Mouse (Mus musculus): ENCODE data around the gene Tmod1. TPM values are rescaled to one million over a fixed set of nuclear protein-coding genes. Genes with fewer than 3 reads are reported as not detected.

The Tmod1 gene
- polyA plus RNA-seq, 1 experiment = 0.67 TPM

- 59% methylated on average over 9 of the region's 9 CpGs for WGBS
- Histone ChIP-seq H3K27me3 (ENCODE audit: control insufficient read depth, insufficient read depth, low read length) (no peaks in the 10 kb centered on the region), H3K4me1 (ENCODE audit: control insufficient read depth, insufficient read depth, insufficient read length, low read length) (no peaks in the 10 kb centered on the region), H3K27ac (ENCODE audit: insufficient read depth, low read depth, low read length) (no peak overlapping the region), H3K36me3 (ENCODE audit: control insufficient read depth, insufficient read depth, low read length) (no peaks in the 10 kb centered on the region), H3K4me3 (ENCODE audit: low read depth, low read length) (no peak overlapping the region)
- no peak for TF ChIP-seq CTCF (IDR thresholded peaks at IDR 0.05; ENCODE audit: extremely low read depth, insufficient read length, insufficient replicate concordance, low read depth, low read length)
- no peak for TF ChIP-seq POLR2A (IDR thresholded peaks at IDR 0.05; ENCODE audit: low read depth, low read length)
Measured at GRCm38 (mm10) chr4:46099132-46099531, 60.4 kb downstream of the Tmod1 start.

- TF ChIP-seq POLR2A (IDR thresholded peaks at IDR 0.05; ENCODE audit: low read depth, low read length) (no peak), CTCF (IDR thresholded peaks at IDR 0.05; ENCODE audit: extremely low read depth, insufficient read length, insufficient replicate concordance, low read depth, low read length) (no peak)
- no peaks in the 10 kb centered on the region for H3K4me1 ChIP-seq (ENCODE audit: control insufficient read depth, insufficient read depth, insufficient read length, low read length)
- no peak overlapping the region for H3K27ac ChIP-seq (ENCODE audit: insufficient read depth, low read depth, low read length)
- H3K36me3 ChIP-seq (ENCODE audit: control insufficient read depth, insufficient read depth, low read length) = no peaks in the 10 kb centered on the region
- H3K4me3 ChIP-seq (ENCODE audit: low read depth, low read length) = no peak overlapping the region
- 29% methylated on average over 7 of the region's 7 CpGs for WGBS
- H3K27me3 ChIP-seq (ENCODE audit: control insufficient read depth, insufficient read depth, low read length) = no peaks in the 10 kb centered on the region
Measured at GRCm38 (mm10) chr4:46100539-46100938, 61.8 kb downstream of the Tmod1 start.

GRCm38 (mm10) chr4:46101211-46101711 is 62.5 kb downstream of the Tmod1 start:
- no peaks in the 10 kb centered on the region for H3K36me3 ChIP-seq (ENCODE audit: control insufficient read depth, insufficient read depth, low read length)
- no peak overlapping the region for H3K27ac ChIP-seq (ENCODE audit: insufficient read depth, low read depth, low read length)
- TF ChIP-seq POLR2A (IDR thresholded peaks at IDR 0.05; ENCODE audit: low read depth, low read length) (no peak), CTCF (IDR thresholded peaks at IDR 0.05; ENCODE audit: extremely low read depth, insufficient read length, insufficient replicate concordance, low read depth, low read length) (no peak)
- H3K27me3 ChIP-seq (ENCODE audit: control insufficient read depth, insufficient read depth, low read length) = no peaks in the 10 kb centered on the region
- 27% methylated on average over 14 of the region's 14 CpGs for whole genome bisulfite sequencing
- no peaks in the 10 kb centered on the region for H3K4me1 ChIP-seq (ENCODE audit: control insufficient read depth, insufficient read depth, insufficient read length, low read length)
- H3K4me3 ChIP-seq (ENCODE audit: low read depth, low read length) = no peak overlapping the region

- H3K27ac ChIP-seq (ENCODE audit: insufficient read depth, low read depth, low read length) = no peak overlapping the region
- 91% methylated on average over 10 of the region's 10 CpGs for WGBS
- TF ChIP-seq POLR2A (IDR thresholded peaks at IDR 0.05; ENCODE audit: low read depth, low read length) = no peak
- no peak for TF ChIP-seq CTCF (IDR thresholded peaks at IDR 0.05; ENCODE audit: extremely low read depth, insufficient read length, insufficient replicate concordance, low read depth, low read length)
- no peaks in the 10 kb centered on the region for H3K27me3 ChIP-seq (ENCODE audit: control insufficient read depth, insufficient read depth, low read length)
- no peak overlapping the region for H3K4me3 ChIP-seq (ENCODE audit: low read depth, low read length)
- no peaks in the 10 kb centered on the region for H3K36me3 ChIP-seq (ENCODE audit: control insufficient read depth, insufficient read depth, low read length)
- H3K4me1 ChIP-seq (ENCODE audit: control insufficient read depth, insufficient read depth, insufficient read length, low read length) = no peaks in the 10 kb centered on the region
Measured at GRCm38 (mm10) chr4:46102078-46102769, 63.5 kb downstream of the Tmod1 start.

- H3K4me3 ChIP-seq (ENCODE audit: low read depth, low read length) = no peak overlapping the region
- H3K27ac ChIP-seq (ENCODE audit: insufficient read depth, low read depth, low read length) = no peak overlapping the region
- peaks cover 6% of the 10 kb centered on the region for H3K36me3 ChIP-seq (ENCODE audit: control insufficient read depth, insufficient read depth, low read length)
- no peaks in the 10 kb centered on the region for H3K4me1 ChIP-seq (ENCODE audit: control insufficient read depth, insufficient read depth, insufficient read length, low read length)
- WGBS = 88% methylated on average over 8 of the region's 8 CpGs
- TF ChIP-seq CTCF (IDR thresholded peaks at IDR 0.05; ENCODE audit: extremely low read depth, insufficient read length, insufficient replicate concordance, low read depth, low read length) (no peak), POLR2A (IDR thresholded peaks at IDR 0.05; ENCODE audit: low read depth, low read length) (no peak)
- H3K27me3 ChIP-seq (ENCODE audit: control insufficient read depth, insufficient read depth, low read length) = no peaks in the 10 kb centered on the region
Measured at GRCm38 (mm10) chr4:46110084-46110483, 71.3 kb downstream of the Tmod1 start.

- WGBS = 62% methylated on average over 3 of the region's 3 CpGs
- TF ChIP-seq POLR2A (IDR thresholded peaks at IDR 0.05; ENCODE audit: low read depth, low read length) (no peak), CTCF (IDR thresholded peaks at IDR 0.05; ENCODE audit: extremely low read depth, insufficient read length, insufficient replicate concordance, low read depth, low read length) (no peak)
- Histone ChIP-seq H3K27me3 (ENCODE audit: control insufficient read depth, insufficient read depth, low read length) (no peaks in the 10 kb centered on the region), H3K36me3 (ENCODE audit: control insufficient read depth, insufficient read depth, low read length) (peaks cover 16% of the 10 kb centered on the region), H3K27ac (ENCODE audit: insufficient read depth, low read depth, low read length) (no peak overlapping the region), H3K4me3 (ENCODE audit: low read depth, low read length) (no peak overlapping the region), H3K4me1 (ENCODE audit: control insufficient read depth, insufficient read depth, insufficient read length, low read length) (no peaks in the 10 kb centered on the region)
Measured at GRCm38 (mm10) chr4:46111361-46111760, 72.6 kb downstream of the Tmod1 start.

GRCm38 (mm10) chr4:46115308-46115707 is 76.6 kb downstream of the Tmod1 start:
- no peaks in the 10 kb centered on the region for H3K4me1 ChIP-seq (ENCODE audit: control insufficient read depth, insufficient read depth, insufficient read length, low read length)
- TF ChIP-seq CTCF (IDR thresholded peaks at IDR 0.05; ENCODE audit: extremely low read depth, insufficient read length, insufficient replicate concordance, low read depth, low read length) = no peak
- no peak for TF ChIP-seq POLR2A (IDR thresholded peaks at IDR 0.05; ENCODE audit: low read depth, low read length)
- no peaks in the 10 kb centered on the region for H3K27me3 ChIP-seq (ENCODE audit: control insufficient read depth, insufficient read depth, low read length)
- H3K36me3 ChIP-seq (ENCODE audit: control insufficient read depth, insufficient read depth, low read length) = peaks cover 54% of the 10 kb centered on the region
- no peak overlapping the region for H3K4me3 ChIP-seq (ENCODE audit: low read depth, low read length)
- no peak overlapping the region for H3K27ac ChIP-seq (ENCODE audit: insufficient read depth, low read depth, low read length)
- WGBS = 79% methylated on average over 1 of the region's 1 CpGs

All from small intestine, adult 2 months (tissue).